Mouse (Mus musculus) ovary, adult 18-20 months (tissue): ENCODE data around the gene Arap2.

ENCODE experiments used
- DNase-seq: peaks from one replicate; pipeline ENCODE4 v3.0.0; 2022; ENCODE audit warnings: low spot score, mixed read lengths

The Arap2 gene

DNA sequence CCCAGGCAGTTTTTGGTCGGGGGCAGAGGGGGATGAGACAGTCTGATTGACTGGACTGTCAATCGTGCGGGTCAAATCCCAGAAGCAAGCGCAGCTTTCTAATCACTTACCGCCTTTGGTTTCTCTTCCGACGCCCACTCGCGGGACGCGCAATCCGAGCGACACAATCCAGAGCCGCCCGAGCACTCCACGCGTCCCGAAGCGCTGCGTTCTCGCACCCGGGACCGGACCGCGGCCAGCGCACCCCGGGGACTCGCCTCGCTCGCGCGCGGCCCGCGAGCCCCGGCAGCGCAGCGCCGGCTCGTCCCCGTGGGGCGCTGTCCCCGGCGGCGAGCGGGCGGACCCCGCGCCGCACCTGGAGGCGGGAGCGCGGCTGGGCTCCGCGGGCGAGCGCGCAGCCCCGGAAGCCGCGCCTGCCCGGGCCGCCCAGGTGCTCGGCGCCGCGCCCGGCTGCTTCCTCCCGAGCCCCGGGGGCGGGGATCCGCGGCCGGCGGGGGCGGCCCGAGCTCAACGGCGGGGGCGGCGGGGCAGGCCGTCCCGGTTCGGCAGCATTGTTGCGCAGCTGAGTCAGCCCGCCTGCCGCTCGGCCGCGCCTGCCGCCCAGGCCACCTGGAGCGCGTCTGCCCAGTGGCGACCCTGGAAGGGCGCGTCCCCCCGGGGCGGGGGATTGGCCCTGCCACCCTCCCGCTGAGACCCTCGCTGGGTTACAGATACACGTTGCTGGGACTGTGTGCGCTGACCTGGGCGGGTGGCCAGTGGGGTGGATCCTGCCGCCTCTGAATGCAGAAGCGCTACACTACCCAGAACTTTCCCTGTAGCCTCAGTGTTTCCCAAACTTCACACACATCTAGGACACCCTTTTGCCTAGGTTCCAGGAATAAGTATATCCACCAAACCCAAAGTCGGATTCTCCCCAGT lies at the start of gene Arap2:
TSS of gene Arap2 (minus strand) at position 376 of the 918 bp plus-strand sequence.
- DNase-seq: peak; percentile 39

DNA sequence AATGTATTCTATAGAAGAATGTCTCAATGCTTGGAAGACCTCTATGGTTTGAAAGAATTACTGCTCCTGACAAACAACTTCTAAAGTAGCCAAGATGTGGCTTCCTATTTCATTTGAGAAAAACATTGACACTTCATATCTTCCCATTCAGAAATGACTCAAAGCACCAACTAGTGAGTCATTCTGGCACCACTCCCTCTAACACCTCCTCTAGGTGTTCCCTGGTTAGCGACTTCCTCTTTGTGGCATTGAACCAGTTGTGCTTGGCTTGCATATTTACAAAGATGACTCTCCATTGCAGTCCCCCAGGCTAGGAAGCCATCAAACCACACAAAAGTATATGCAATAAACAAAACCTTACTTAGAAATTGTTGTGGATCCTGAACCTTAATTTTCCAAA lies 49.8 kb upstream of the Arap2 start:
- no peak for DNase-seq

DNA sequence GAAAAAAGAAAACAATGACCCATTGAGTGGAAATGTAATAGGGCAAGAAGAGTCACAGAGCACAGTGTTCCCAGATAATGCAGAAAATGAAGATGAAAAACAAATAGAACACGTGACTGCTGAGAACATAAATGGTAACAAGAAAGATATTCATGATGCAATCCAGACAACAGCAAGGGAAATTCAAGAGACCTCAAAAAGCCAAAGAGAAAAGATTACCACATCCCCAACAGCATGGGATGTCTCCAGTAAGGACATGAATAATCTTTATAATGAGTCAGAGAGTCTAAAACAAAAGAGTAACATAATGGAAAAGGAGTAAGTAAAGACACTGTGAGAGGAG lies 48.1 kb upstream of the Arap2 start:
- DNase-seq: no peak

DNA sequence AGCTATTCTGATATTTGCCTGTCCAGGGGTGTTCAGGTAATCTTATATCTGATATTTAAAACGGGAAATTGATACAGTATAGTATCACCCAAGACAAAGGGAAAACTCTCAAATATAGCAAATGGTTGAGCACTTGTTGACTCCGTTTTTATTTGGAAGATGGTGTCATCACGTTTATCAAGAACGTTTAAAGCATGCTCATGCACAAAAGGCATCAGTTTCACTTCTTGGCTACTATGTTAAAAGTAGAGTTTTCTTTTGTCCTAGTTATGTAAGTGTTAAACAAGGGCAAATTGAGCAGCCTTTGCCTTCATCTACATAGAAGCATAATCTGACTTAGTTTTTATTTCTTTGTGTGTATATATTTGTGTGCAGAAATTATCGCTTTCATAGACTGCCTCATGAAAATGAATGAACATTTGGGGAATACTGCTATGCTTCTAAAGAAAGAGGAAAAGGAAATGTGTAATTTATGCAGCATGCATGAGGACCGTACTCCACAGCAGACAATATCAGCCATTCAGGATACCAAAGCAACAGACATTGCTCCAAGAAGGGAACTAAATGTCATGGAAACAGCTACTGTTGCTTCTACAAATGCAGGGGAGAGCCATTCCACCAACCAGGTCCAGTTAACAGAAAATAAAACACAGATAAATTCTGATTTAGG lies 47.6 kb upstream of the Arap2 start, which contains the start of gene Dthd1:
TSS of gene Dthd1 (plus strand) at position 422 of the 670 bp plus-strand sequence.
- DNase-seq: no peak

DNA sequence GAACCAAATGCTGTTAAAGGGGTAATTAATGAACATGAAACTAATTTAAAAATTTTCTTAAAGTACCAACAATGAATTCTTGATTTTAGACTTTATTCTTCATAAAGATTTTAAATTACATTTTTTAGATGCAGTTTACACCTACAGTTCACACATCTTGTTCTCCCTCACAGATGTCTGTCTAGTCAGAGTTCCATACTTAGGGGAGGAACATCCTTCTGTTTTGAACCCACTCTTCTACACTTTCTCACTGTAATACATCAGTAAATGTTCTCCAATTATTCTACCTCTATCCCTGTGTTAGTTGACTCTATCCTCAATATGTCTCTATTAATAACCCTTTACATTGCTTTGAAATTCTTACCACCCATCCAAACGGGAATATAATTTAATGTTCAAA lies 26.8 kb upstream of the Arap2 start:
- no peak for DNase-seq

DNA sequence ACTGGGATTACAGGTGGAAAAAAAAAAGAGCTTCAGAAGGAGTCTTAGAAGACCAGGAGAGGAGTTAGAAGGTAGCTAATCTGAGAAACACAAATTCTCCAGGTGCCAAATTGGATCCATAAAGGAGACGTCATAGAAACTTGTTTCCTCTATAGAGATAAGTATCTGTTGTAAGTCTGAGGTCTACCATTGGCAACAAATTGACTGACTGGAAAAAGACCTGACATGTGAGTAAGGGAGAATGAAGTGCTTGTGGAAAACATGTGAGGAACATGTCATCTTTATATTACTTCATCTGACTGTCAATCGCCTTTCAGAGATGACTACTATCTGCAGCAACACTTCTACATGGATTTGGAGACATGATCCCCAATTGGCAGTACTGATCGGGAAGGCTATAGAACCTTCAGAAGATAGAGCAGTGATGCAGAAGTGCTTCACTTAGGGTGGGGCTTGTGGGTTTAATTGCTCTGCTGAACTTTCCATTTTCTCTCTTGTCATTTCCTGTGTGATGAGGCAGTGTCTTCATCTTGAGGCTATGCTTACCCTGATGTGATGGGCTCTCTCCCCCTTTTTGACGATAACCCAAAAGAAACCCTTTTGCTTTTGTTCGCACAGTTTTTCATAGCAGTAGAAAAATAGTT lies 25.1 kb upstream of the Arap2 start:
- DNase-seq: no peak

DNA sequence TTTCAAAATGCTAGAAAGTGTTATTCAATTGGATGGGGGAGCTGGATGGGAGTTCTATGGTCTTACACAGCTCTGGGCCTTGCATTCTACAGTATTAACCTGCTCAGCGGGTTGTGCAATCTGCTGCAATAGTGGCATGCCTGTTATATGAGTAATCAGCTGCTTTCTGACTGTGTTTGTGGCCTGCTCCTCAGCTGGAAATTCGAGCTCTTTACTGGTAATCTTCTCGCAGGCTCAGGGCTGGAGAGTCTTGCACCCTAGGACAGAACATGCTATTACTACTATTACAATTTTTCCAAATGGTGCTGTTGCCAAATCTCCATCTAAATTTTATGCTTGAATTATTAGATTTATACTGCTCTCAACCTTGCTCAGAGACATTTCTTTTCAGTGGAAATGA lies 20.9 kb upstream of the Arap2 start:
- DNase-seq: no peak

DNA sequence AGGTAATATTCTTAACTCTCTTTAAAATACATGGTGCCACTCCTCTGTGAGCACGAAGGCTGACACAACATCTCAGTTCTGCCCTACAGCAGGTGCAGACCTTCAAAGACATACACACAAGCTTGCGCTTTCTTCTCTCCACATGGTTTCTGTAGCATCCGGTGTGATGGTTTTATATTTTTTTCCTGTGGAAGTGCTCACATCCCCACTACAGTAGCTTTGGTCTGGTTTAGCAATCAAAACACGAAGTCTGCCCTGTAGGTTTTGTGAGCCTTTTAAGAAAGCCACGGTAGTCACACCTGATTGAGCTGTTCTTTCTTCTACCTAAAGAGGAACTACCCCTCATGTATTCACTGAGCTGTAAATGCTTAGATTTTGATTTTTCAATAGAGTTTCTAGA lies 12.7 kb upstream of the Arap2 start:
- no peak for DNase-seq

DNA sequence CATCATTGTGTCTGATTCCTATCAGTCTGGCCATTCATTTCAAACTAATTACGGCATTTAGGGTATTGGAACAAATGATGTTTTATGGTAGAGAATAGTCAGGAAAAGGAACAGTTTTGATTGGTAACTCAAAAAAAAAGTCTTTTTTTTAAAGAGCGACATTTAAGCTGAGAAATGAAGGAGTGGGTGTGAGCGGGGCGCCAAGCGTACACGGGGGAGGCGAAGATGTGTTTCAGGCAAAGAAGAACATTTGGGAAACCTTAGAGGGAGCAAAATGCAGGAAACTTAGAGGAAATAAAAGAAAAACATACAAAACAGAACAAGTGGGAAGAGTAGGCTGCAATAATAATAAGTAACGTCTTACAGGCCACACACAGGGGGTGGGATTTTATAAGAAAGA lies 11.8 kb upstream of the Arap2 start:
- no peak for DNase-seq

DNA sequence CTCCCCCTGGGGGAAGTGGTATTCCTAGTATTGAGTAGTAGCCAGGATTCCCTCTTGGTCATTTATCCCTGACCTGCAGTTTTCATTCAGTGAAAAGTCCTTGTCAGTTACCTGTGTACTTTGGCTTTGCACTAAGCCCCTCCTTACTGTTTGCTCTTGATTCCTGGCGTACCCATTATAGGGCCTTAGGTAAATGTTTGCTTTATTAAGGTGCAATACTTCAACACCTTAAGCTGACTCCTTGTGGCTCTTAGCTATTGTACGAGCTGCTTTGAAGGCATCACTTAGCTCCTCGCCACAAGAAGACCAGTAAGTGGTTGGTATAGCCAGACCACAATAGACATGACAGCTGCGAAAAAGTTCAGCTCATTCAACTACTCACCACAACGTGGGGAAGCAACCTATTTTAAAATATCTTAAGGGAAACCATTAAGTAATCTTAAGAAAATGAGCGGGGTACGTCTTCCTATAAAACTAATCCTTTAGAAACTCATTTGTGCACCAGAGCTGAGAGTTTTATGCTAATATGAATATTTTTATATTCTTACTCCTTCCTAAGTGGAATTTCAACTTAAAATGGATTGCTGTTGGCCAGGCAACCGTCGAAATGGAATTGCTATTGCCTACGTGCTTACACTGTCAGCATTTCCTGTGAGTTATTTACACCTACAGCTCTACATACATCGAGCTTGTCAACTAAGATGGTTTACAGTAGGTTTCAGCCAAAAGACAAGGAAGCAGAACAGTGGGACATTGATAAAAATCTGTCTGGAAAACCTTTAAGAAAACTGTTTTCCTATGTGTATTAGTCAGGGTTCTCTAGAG lies 6.0 kb upstream of the Arap2 start:
- no peak for DNase-seq

DNA sequence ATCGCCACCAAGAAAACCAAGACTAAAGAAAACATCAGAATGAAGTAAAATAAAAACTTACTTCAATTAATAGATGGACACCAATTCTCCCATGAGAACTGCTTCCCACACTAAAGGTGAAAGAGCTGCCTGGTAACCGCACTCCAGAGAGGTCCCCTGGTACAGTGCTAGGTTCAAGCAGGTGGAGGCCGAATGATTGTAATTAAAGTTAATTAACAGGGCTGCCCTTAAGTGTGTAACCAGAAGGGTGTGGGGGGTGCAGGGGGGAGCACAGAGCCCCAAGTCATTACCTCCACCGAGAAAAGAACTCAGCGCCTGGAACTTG lies 538 bp downstream of the Arap2 start:
- DNase-seq: no peak

DNA sequence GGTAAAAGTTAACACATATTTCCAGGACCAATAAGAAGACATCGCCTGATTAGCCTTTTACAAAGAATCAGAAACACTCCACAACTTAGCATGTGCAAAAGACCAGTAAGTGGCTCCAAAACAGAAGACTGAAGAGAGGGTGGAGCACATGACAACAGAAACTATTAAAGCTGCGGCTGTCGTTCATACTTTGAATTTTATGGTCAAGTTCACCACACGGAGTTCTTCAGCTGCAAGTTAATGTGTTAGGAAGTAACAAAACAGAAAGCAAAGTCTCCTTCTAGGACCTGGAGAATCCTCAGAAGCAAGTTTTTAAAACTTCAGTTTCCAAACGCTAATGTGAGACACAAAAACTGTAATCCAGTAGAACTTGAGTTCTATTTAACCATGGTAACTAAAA lies 1.8 kb downstream of the Arap2 start:
- DNase-seq: no peak

DNA sequence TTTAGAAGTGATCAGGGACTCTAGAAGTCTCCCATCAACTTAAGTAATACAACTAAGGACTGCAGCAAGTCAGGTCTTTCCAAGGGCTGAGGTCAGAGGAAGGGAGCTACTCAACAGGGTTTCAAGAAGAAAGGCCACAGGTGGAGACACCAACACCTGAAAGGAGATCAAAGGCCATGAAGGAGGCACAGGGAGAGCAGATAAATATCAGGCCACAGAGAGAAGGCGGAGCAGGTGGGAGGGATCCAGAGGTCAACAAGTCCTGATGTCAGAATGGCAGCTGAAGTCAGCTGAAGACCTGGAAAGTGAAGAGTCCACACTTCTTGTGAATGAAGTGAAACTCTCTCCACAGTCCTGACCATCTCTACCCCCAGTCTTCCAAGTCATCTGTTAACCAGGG lies 2.9 kb downstream of the Arap2 start:
- DNase-seq: no peak

DNA sequence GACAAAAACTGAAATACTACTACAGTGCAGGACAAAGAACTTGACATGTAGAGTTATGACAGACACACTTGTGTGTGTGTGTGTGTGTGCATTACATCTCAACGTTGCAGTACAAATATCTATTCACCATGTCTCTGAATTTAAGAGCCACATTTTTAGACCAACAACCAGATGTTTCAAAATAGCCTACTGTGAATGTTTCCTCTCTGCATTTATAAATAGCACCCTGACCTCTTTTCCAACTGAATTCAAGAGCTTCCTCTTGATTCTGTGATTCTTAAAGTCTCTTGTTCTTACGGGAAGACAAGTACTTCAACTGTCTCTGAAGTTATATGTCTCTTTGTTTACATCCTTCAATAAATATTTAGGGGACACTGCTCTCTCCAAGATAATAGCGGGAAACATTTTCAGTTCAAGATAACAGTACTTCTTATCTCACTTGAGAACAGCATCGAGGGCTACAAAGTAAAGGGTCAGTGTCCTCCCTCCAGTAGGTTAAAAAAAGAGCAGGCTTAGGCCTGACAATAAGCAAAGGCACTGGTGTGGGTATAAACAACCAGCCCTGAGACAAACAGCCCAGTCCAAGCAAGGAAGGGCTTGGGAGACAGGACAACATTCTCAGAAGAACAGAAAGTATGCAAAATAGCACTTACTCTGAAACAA lies 3.5 kb downstream of the Arap2 start:
- DNase-seq: no peak

DNA sequence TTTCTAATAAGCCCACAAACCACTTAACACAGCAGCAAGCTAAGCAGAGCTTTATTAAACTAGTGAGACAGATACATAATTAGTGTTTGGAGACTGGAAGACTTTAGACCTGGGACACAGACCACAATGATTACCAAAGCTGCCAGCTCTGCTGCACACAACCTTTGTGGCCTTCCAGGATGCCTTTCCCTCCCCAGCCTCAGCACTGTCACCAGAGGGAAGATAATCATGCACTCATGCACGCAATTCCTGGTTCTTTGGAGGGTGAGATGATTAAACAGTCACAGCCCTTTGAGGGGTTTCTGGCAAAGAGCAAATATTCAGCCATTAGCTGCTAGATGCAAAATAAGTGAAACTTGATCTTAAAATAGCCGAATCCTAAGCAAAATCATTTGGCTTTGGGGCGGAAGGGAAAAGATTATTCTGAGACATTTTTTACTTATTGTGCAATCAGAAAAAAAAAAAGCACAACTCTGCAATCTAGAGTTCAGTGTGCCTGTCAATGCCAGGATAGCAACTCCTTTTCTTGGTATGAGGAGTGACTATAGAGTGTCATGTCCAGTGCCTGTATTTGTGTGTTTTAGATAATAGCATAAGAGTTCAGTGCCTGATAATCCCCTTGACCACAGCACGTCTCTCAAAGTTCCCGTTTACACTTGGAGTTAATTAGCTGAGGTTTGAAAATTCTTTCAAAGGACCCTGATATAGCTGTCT lies 5.0 kb downstream of the Arap2 start:
- no peak for DNase-seq

DNA sequence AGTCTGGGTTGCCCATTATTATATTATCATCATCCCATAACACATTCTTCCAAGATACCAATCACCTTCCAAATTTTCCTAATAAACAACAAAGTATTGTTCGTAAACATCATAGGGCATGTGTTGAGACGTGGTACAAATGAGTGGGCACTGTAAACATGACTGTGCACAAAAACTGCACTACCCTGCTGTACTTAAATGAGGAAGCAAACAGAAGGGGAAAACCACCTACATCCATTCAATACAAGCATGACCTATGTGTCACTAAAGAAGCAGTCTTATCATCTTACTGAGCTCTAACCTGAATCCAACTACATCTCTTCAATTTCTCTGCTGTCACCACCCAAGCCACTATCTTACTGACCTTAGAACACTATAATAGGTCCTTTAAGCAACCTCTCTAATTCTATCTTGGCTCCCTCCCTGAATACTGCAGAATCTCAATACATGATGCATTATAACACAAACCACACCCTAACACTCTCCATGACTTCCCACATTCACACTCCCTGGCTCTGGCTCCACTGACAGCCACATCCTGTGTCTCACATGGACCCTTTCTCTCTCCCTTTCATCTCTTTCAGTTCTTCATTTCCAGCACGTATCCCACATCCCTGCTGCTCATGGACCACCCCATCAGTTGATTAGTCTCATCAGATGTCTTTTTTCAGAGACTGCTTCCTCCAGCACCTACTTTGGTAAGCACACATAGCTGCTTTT lies 10.0 kb downstream of the Arap2 start:
- DNase-seq: no peak

DNA sequence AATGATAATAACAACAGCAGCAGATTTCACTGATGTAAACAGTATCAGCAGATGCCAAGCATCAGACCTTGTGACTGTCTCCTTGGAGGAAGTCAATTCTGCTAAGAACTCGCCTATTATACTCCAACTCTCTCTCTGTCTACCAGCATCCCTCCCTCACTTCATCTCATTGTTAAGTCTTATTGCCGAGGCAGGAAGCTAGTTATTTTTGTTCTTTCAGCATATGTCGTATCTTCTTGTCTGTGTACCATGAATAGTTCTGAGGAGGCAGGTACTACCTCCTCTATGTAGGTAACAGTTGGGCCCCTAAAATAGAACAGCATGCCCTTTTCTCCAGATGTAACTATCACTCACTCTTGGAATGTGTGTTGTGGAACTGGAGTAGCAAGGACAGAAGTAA lies 13.0 kb downstream of the Arap2 start:
- DNase-seq: no peak

DNA sequence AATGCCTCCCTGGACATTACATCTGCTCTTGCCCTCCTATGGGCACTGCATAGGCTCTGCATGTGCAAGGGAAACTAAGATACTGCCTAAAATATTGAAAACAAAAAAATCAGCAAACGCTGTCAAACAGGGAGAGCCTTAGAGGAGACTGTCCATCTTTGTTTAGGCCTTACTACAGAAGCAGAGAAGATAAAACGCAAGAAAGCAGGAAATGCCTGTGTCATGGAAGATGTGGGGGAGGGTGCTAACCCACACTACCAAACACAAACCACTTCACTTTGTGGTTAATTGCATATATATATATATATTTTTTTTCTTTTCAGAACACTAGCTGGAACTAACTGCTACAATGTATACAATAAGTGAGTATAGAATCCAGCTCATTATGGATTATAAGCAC lies 14.3 kb downstream of the Arap2 start:
- DNase-seq: no peak

DNA sequence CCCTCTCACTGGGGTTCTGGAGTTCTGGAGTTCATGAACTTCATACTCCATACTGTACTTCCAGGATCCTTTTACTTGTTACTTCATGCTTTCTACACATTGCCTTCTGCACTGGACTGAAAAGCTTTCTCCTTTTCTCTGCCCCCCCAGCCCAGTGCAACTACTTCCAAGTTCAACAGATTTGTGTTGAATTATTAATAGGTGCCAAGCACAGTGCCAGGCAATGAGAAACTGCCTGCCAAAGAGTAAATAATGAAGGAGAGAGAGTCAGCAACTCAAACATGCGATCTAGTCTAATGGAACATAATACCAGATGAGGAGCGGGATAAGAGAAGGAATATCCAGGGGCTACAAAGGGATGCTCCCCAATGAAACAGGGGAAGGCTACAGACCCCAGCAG lies 17.8 kb downstream of the Arap2 start:
- DNase-seq: no peak

DNA sequence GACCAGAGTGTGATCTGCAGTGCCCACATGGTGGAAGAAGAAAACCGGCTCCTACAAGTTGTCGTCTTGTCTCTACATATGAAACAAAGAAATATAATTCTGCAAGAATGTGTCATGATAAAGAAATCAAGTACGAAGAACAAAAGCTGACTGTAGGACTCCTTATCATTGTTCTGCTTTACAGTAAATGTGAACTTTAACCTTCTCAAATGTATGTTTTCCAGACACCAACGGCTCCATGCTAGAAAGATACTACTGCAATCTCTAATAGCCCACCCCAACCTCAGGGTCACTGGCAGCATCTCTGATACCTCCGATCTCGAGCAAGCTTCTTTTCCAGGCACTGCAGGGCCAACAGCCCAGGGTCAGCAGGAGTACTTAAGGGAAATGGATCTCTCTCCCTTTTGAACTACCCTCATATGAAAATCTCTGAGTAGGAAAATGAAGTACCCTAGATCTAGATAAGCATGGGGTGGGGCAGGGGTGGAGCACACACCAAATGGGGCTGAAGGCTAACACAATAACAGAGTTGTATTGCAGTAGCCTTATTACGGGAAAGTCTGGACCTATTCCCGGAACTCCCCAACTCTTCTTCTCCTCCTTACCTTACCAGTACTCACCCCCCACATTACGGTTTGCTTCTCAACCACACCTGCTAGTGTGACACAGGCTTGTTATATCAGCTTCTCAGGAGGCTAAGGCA lies 22.6 kb downstream of the Arap2 start:
- no peak for DNase-seq
